Mouse (Mus musculus) WW6 (cell line): ENCODE measurements around the gene Cldn5.
A peak's percentile ranks its signal among the peaks of the same experiment; 100 is the strongest.

Experiments
- DNase-seq: peaks from one replicate; pipeline ENCODE4 v3.0.0-alpha.2; 2013; ENCODE audit warnings: low read depth, low spot score

Gene Cldn5

GRCm38 (mm10) chr16:18785485-18785884 lies 8.8 kb downstream of the Cldn5 start:
- no peak for DNase-seq

GRCm38 (mm10) chr16:18786652-18787051 lies 10.0 kb downstream of the Cldn5 start:
- DNase-seq, result no peak

- DNase-seq, result no peak
These were observed 12.2 kb downstream of the Cldn5 start for GRCm38 (mm10) chr16:18788627-18789406.

- no peak for DNase-seq
These were observed 18.7 kb downstream of the Cldn5 start for GRCm38 (mm10) chr16:18795223-18795899.

GRCm38 (mm10) chr16:18796645-18797044 lies 20.0 kb downstream of the Cldn5 start:
- no peak for DNase-seq

GRCm38 (mm10) chr16:18798151-18798550 lies 21.5 kb downstream of the Cldn5 start:
- DNase-seq, result no peak

GRCm38 (mm10) chr16:18798841-18799240 lies 22.2 kb downstream of the Cldn5 start:
- DNase-seq, result no peak

GRCm38 (mm10) chr16:18805746-18806145 lies 29.1 kb downstream of the Cldn5 start:
- DNase-seq, result no peak

- DNase-seq, result no peak
These were observed 32.4 kb downstream of the Cldn5 start for GRCm38 (mm10) chr16:18809001-18809400.

- peak; percentile 16 for DNase-seq
These were observed 34.4 kb downstream of the Cldn5 start for GRCm38 (mm10) chr16:18811032-18811431.

- DNase-seq, result peak; percentile 86
These were observed 35.1 kb downstream of the Cldn5 start, which contains the start of the genes Ufd1 and Cdc45 for GRCm38 (mm10) chr16:18811468-18812384. TSS of gene Ufd1 (plus strand) at chr16:18811779. TSS of gene Cdc45 (minus strand) at chr16:18811987.

GRCm38 (mm10) chr16:18812385-18812910 lies 35.8 kb downstream of the Cldn5 start:
- DNase-seq, result no peak

- no peak for DNase-seq
These were observed 45.7 kb downstream of the Cldn5 start for GRCm38 (mm10) chr16:18822356-18822755.

GRCm38 (mm10) chr16:18822925-18823324 lies 46.3 kb downstream of the Cldn5 start:
- DNase-seq, result no peak
